ENCODE assay signal across 20 mouse cellular contexts in the genomic region with DNA sequence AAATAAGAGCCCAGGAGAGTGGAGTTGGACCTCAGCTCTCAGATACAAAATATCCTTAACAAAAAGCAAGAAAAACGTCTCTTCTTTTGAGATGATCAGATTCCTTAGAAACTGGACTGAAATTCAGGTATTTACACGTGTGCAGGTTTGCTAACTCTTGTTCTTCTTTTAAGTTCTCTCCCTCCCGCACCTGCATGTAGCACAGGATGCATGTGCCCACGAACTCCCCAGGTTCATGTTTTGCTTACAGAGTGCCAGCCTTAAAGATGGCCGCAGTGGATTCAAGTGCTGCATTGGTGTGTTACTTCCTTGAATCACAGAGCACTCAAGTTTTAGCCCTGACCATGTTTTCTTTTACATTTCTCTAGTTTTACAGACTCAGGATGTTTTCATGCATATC. TPM values are rescaled to one million over a fixed set of nuclear protein-coding genes. Genes with fewer than 3 reads are reported as not detected.
DNase-seq lines count a peak whose midpoint lies in the region.
"Had no signal": no experiment of that assay in that cellular context is flagged by ENCODE, and none has a peak within 500 bp of the region (broad histone marks: within the 10 kb centered on the region; RNA-seq: fewer than 3 reads in every experiment).

No protein-coding gene starts in this region.

- DNase-seq in A20 (ENCODE audit: low read depth, low spot score): peak; percentile 77
- peak; percentile 55 to 63 for DNase-seq in B cell, adult 2 months
- peak; percentile 30 for DNase-seq in naive thymus-derived CD4-positive, alpha-beta T cell, adult 2 months (ENCODE audit: low read depth)
- DNase-seq in thymus, postnatal 25 days: peak; percentile 22
- no peak for DNase-seq in adrenal gland, postnatal 25 days
- DNase-seq in right cerebral cortex, postnatal 25 days: no peak
- no peak for DNase-seq in kidney, adult 11 months
- DNase-seq: adrenal gland, postnatal 14 days; cerebellum, adult 9-11 months; gastrocnemius, postnatal 25 days; heart, adult 2 months; heart, postnatal 36 days; kidney, adult 8-10 months; kidney, postnatal 10 days; liver; right cerebral cortex, adult 18-20 months had no signal

RNA-seq across cellular contexts. Expression of a gene that starts 14.5 kb away (rescaled TPM):
- total RNA-seq in adrenal gland, postnatal 25 days (2021): not detected in 2 replicates
- total RNA-seq: adrenal gland, postnatal 14 days; heart, adult 2 months; heart, postnatal 36 days; midbrain, postnatal 0 days had no signal

RNA-seq across cellular contexts. Expression of a gene that starts 23.7 kb away (rescaled TPM):
- total RNA-seq in adrenal gland, postnatal 25 days (2021): 8.4 and 9.8 TPM in 2 replicates

RNA-seq across cellular contexts. Expression of a gene that starts 28.7 kb away (rescaled TPM):
- 0.52 TPM in 1 of 2 replicates, not detected in the other for total RNA-seq in adrenal gland, postnatal 25 days (2021)
- total RNA-seq: gastrocnemius, postnatal 25 days; layer of hippocampus, adult 18-20 months; layer of hippocampus, postnatal 25 days; midbrain, postnatal 0 days had no signal

RNA-seq across cellular contexts. Expression of a gene that starts 45.6 kb away (rescaled TPM):
- 1.00 TPM in 1 of 2 replicates, not detected in the other for total RNA-seq in adrenal gland, postnatal 25 days (2021)
- total RNA-seq: G1E; gastrocnemius, postnatal 25 days; heart, adult 2 months; heart, postnatal 36 days; layer of hippocampus, adult 18-20 months; layer of hippocampus, postnatal 25 days; midbrain, postnatal 0 days had no signal

RNA-seq across cellular contexts. Expression of a gene that starts 47.2 kb away (rescaled TPM):
- 19.8 and 29.4 TPM in 2 replicates for total RNA-seq in adrenal gland, postnatal 25 days (2021)

Comparison
In these comparisons a context has a peak if more than half of its experiments do, and no peak if none do; other contexts are left out.
1. DNase-seq: peak in A20 (single experiment), B cell, adult 2 months (2 of 2), naive thymus-derived CD4-positive, alpha-beta T cell, adult 2 months (single experiment) and thymus, postnatal 25 days (single experiment); none in adrenal gland, postnatal 25 days (single experiment), right cerebral cortex, postnatal 25 days (single experiment) and kidney, adult 11 months (single experiment).